Mouse (Mus musculus) subcutaneous adipose tissue, adult 2 months (tissue): Measurements from ENCODE around the gene Ybx1. TPM values are rescaled to one million over a fixed set of nuclear protein-coding genes. Genes with fewer than 3 reads are reported as not detected.

Experiments
- polyA plus RNA-seq: library from polyadenylated mRNA; depleted of rRNA; stranded (reverse); fragments of >200 nt; gene quantifications from 2 replicates; pipeline ENCODE4 v1.2.3, GENCODE M21; 2012; ENCODE audit warnings: low replicate concordance; rRNA removed

Gene Ybx1
- polyA plus RNA-seq, result 169 and 198 TPM in 2 replicates

GRCm38 (mm10) chr4:119294415-119295133 is at the start of gene Ybx1:
TSS of gene Ybx1 (minus strand) at chr4:119294604.

GRCm38 (mm10) chr4:119320131-119320830 is 25.9 kb upstream of the Ybx1 start, which contains the start of gene Ppih:
TSS of gene Ppih (minus strand) at chr4:119320546.

GRCm38 (mm10) chr4:119255351-119255750 is 39.1 kb downstream of the Ybx1 start, which contains the start of gene Cldn19:
TSS of gene Cldn19 (plus strand) at chr4:119255414.

GRCm38 (mm10) chr4:119232410-119233255 is 61.8 kb downstream of the Ybx1 start, which contains the start of the genes AU022252 and P3h1:
TSS of gene AU022252 (minus strand) at chr4:119232712.
TSS of gene P3h1 (plus strand) at chr4:119232915.

Other genes with a start within 250 kb of the Ybx1 start
- gene Slc2a1, start 185.9 kb downstream of the Ybx1 start, polyA plus RNA-seq, result 19.7 and 33.8 TPM in 2 replicates
- 10.1 and 11.3 TPM in 2 replicates for gene Zfp691, start 120.4 kb downstream of the Ybx1 start, polyA plus RNA-seq
- gene Ermap, start 104.6 kb downstream of the Ybx1 start, polyA plus RNA-seq, result 0.03 and 0.22 TPM in 2 replicates
- gene Svbp, start 99.3 kb downstream of the Ybx1 start, polyA plus RNA-seq, result 29.9 and 46.9 TPM in 2 replicates
- 0.26 TPM in 1 of 2 replicates, not detected in the other for gene Tmem269, start 76.4 kb downstream of the Ybx1 start, polyA plus RNA-seq
- 8.6 and 10.8 TPM in 2 replicates for gene AU022252, start 61.9 kb downstream of the Ybx1 start, polyA plus RNA-seq
- 41.9 and 58.7 TPM in 2 replicates for gene P3h1, start 61.7 kb downstream of the Ybx1 start, polyA plus RNA-seq
- 0.36 and 1.0 TPM in 2 replicates for gene Cldn19, start 39.2 kb downstream of the Ybx1 start, polyA plus RNA-seq
- gene Ppih, start 25.9 kb upstream of the Ybx1 start, polyA plus RNA-seq, result 7.4 and 13.9 TPM in 2 replicates
- 0.24 and 1.7 TPM in 2 replicates for gene Ccdc30, start 120.9 kb upstream of the Ybx1 start, polyA plus RNA-seq
- 17.5 and 21.1 TPM in 2 replicates for gene Ppcs, start 127.8 kb upstream of the Ybx1 start, polyA plus RNA-seq
- 0.49 and 0.60 TPM in 2 replicates for gene Zmynd12, start 128.2 kb upstream of the Ybx1 start, polyA plus RNA-seq
- 0.27 and 0.77 TPM in 2 replicates for gene Rimkla, start 198.0 kb upstream of the Ybx1 start, polyA plus RNA-seq
- gene Foxj3, start 242.4 kb upstream of the Ybx1 start, polyA plus RNA-seq, result 11.7 and 21.4 TPM in 2 replicates
- gene Frg2f1, start 244.9 kb upstream of the Ybx1 start, polyA plus RNA-seq, result 8.2 and 8.8 TPM in 2 replicates